Mouse (Mus musculus) kidney, postnatal 36 days (tissue): ENCODE measurements around the gene Dcaf6.

ENCODE experiments used
- DNase-seq, 2 experiments: peaks; one replicate each; pipeline ENCODE4 v3.0.0; 2021 to 2022; ENCODE audit warnings: mixed read lengths in 2 of 2

Dcaf6 gene

DNA sequence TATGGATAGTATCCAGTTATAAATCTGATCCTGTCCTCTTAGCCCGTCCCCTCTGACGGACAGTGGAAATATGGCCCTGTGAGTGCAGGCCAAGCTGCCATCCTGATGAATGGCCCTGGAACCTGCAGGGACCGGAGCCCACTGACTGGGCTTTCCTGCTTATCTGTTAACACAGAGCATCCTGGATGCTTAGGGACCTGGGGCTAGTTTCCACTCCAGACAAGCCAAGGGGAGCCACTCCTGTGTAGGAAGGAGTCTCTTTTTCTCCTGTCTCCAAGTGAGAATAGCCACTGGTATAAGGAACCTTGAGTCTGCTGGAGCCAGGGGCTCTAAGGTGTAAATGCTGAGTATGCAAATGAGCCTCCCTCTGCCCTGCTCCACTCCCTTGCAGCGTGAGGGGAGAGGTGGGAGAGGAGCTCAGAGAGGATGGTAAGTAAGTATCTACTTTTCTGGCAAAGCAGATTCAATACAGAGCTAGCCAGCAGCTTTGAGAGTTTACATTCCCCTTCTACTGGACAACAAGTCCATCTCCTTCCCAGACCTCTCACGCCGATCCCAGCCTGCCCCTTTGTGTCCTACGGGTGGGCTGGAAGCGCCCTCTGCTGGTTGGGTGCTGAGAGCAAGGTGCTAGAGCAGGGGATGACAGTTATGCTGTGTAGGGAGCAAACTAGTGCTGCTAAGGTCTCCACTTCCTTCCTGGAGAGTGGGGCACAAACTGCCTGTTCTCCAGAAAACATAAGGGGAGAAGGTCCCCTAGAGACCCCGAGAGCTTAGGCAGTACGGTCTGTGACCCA is 139.9 kb downstream of the Dcaf6 start:
- DNase-seq = peak; percentile 70 to 92

DNA sequence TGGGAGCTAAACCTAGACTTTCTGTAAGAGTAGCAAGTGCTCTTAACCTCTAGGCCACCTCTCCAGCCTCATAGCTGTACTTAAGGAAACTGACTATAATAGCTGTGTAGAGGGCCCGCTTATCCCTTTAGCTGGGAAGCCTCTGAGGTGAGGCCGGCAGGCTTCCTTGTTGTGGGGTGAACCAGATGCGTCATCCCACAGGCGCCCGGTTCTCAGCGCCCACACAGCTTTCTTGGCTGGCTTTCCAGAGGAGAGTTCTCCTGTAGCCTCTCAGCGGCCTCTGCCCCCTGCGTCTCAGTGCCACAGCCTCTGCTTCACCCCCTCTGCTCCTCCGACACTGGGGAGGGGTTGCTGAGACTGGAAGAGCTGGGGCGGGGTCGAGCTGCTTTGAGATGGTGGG is 143.9 kb downstream of the Dcaf6 start:
- no peak for DNase-seq

DNA sequence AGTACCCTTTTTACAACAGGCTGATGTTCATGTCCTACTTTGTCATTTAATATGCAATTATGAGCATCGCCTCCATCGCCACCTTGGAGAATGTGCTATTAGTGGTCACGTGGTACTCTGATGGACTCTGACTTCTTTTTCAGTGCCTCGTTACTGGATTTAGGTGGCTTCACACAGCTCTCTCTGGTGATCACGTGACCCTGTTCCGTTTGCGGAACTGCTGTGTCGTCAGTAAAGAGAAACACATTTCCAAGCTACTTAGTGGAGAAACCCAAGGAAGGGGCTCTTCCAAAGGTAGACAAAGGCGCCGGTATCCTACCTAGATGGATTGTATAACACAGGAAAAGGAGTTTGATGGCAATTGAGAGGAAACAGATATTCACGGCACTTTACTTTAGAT is 152.1 kb downstream of the Dcaf6 start:
- no peak for DNase-seq

DNA sequence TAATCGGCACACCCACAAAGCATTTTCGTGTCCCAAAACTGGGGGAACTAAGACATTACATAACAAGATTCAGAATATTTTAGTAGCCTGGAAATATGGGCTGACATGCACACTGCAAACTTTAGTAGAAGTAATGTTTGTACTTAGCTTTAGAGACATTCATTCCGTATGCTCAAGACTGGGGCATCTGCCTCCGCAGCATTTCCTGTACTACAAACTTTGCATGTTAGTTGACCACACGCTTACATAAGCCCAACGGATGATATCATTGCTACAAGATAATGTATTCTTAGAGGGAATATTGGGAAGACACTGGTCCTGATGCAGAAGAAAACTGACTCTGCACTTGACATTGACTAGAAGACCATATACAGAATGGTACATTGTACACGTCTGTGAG is 155.9 kb downstream of the Dcaf6 start:
- no peak for DNase-seq

DNA sequence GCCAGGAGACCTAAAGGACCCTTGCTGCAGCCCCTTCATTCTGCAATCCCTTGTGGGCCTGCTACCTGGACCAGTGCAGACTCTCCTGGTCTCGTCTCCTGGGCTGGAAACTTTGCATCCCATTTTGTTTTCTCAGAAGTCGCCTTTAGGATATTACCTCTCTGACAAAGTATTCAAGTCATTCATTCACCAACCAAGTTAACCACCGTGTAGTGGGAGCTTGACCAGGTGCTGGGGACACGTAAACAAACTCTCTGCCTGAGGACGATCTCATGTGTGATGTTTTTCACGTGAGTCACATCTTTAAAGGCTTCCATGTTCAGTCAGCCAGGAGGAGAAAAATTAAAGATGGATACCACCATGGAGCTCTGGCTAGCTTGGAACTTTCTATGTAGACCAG is 157.1 kb downstream of the Dcaf6 start:
- peak in 1 of 2 experiments; percentile 13 for DNase-seq

- DNase-seq = peak; percentile 69 to 77
Observed at GRCm38 (mm10) chr1:165302455-165303208, 157.6 kb downstream of the Dcaf6 start.

DNA sequence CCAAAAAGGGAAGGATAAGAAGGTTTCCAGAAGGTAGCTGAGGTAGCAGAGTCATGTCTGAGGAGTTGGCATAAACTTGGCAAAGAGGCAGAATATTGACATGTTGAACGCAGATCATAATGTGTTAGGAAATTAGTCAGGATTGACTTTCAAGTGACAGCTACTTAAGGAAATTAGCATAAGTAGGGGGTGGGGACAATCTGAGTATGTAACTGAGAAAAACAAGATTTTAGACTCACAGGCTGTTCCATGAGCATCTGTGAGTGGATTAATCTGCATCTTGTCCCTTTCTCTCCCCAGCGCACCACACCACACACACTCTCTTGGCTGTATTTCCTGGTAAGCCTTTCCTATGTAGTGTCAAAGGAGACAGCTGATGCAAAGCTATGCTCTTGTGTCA is 158.7 kb downstream of the Dcaf6 start:
- DNase-seq = no peak

DNA sequence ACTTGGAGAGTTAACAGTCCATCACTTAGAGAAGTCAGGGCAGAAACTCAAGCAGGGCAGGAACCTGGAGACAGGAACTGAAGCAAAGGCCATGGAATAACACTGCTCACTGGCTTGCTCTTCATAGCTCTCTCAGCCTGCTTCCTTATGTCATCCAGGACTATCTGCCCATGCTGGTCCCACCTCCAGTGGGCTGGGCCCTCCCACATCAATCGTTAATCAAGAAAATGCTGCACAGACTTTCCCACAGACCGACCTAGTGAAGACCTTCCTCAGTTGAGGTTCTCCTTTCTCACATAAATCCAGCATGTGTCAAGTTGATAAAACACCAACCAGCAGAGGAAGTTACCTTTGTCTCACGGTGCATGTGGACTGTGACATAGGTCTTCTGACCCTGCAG is 159.2 kb downstream of the Dcaf6 start:
- DNase-seq = no peak

DNA sequence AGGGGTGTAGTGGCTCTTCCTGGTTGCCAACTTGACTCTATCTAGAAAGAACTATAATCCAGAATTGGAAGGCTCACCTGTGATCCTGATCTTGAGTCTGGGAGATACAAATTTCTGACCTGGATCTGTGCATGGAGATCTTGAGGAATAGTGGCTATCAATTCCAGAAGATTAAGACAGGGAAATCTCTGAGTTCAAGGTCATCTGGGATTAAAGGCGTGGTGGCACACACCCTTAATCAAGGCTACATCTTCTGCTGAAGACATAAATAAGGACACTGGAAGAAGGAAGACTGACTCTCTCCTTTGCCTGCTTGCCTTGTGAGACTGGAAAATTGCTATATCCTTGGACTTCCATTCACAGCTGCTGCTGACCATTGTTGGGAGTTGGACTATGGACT is 164.8 kb downstream of the Dcaf6 start, which contains the start of gene Gpr161:
Gpr161 (plus strand) TSS at position 301 of the 400 bp plus-strand sequence.
- no peak for DNase-seq

GRCm38 (mm10) chr1:165291606-165292005 is 168.7 kb downstream of the Dcaf6 start:
- no peak for DNase-seq

GRCm38 (mm10) chr1:165289831-165290230 is 170.4 kb downstream of the Dcaf6 start:
- peak; percentile 16 to 68 for DNase-seq

GRCm38 (mm10) chr1:165288165-165288564 is 172.1 kb downstream of the Dcaf6 start:
- DNase-seq = no peak

GRCm38 (mm10) chr1:165284096-165284495 is 176.2 kb downstream of the Dcaf6 start:
- DNase-seq = no peak

GRCm38 (mm10) chr1:165282967-165283345 is 177.3 kb downstream of the Dcaf6 start:
- DNase-seq = no peak

DNA sequence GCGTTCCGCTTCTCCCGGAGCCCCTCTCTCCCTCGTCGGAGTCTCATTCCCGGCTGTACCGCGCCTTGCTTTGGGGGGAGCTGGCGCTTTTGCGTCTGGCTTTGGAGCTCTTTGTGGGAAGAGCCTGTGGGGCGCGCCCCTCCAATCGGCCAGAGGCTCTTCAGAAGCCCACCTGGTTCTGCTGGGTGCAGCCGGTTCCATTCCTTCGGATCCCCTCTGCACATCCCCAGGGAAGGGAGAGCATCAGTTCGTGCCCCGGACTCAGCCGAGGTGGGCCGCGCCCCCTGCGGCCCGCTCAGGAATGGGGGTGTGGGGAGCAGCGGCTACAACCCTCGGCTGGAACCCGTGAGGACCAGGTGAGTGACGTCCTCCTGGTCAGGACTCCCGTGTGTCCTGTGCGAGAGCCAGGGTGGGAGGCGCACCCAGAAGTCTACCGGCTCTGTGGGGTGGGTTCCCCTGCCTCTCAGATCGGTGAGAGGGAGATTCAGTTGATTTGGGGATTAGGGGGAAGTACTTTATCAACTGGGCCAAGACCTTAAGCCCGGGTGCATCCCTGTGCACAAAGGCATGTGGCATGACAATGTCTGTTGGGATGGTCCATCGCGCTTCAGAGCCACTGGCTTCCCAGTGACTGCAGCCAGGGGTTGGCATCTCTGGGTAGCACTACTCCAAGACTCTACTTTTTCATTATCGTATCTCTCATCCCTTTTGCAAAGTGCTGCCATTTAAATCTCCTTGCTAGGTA is 177.9 kb downstream of the Dcaf6 start:
- DNase-seq = no peak

- peak; percentile 52 to 77 for DNase-seq
Observed at GRCm38 (mm10) chr1:165281351-165282221, 178.7 kb downstream of the Dcaf6 start.

- DNase-seq = no peak
Observed at GRCm38 (mm10) chr1:165280741-165281140, 179.5 kb downstream of the Dcaf6 start.
